Comparison of ENCODE assay signal across 11 mouse cellular contexts in the genomic region with DNA sequence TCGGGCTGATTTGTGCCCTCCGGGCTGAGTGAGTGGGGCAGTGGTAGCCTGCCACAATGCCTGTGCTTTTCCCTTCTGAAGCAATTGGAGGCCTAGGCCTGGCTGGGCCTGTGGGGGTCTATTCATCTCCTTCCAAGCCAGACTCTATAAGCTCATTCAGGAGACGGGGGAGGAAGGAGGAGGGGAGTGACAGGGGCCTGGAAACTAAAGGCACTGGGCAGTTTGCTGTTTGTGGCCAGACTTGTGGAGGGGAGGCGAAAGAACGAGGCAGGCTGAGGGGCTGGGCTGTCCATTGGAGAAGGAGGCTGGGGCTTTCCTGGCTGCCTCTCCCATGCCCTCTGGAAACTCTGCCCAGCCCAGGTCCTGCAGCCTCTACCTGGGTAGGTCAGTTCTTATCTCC.
DNase-seq lines count a peak whose midpoint lies in the region; ATAC-seq and TF ChIP-seq lines count a peak whose summit lies in the region.
"Had no signal": no experiment of that assay in that cellular context is flagged by ENCODE, and none has a peak within 500 bp of the region (broad histone marks: within the 10 kb centered on the region; RNA-seq: fewer than 3 reads in every experiment).

No protein-coding gene starts in this region.

- no peak for DNase-seq in gastrocnemius, adult 2 months
- no peak for DNase-seq in gastrocnemius, postnatal 10 days
- peak; percentile 13 for DNase-seq in embryonic facial prominence, embryonic 11.5 days (ENCODE audit: low spot score)
- peak; percentile 85 for DNase-seq in midbrain, postnatal 0 days (ENCODE audit: low spot score)
- no peak for DNase-seq in adrenal gland, postnatal 36 days
- no peak for DNase-seq in cerebellum, adult 18-20 months
- DNase-seq: adrenal gland, adult 2 months; cerebellum, adult 8-10 months; kidney, adult 8-10 months had no signal

- no peaks in the 10 kb centered on the region for H3K27me3 ChIP-seq in embryonic facial prominence, embryonic 11.5 days (ENCODE audit: control insufficient read depth, insufficient read depth, low read length)
- 0 out of 2 replicates have a peak, but pooled peaks cover 2% of the 10 kb centered on the region for H3K27me3 ChIP-seq in hindbrain, embryonic 13.5 days
- no peaks in the 10 kb centered on the region for H3K27me3 ChIP-seq in midbrain, postnatal 0 days (ENCODE audit: insufficient read depth, low read length)

- intact Hi-C loops in gastrocnemius, adult 2 months (cut with DNase I) = no loop called here

- H3K4me1 ChIP-seq in embryonic facial prominence, embryonic 11.5 days (ENCODE audit: control insufficient read depth, insufficient read depth, low read length) = no peaks in the 10 kb centered on the region
- peaks cover 26% of the 10 kb centered on the region for H3K4me1 ChIP-seq in hindbrain, embryonic 13.5 days (replicated peaks)
- no peaks in the 10 kb centered on the region; the same call in 1 of the 2 replicates for H3K4me1 ChIP-seq in midbrain, postnatal 0 days (ENCODE audit: insufficient read depth, low read length)

- H3K4me2 ChIP-seq in embryonic facial prominence, embryonic 11.5 days (ENCODE audit: low read depth, low read length) = no peak overlapping the region
- H3K4me2 ChIP-seq in hindbrain, embryonic 13.5 days = no peak overlapping the region
- no peak overlapping the region for H3K4me2 ChIP-seq in midbrain, postnatal 0 days (ENCODE audit: low read depth, low read length, poor library complexity, severe bottlenecking)

- peak overlapping the region; percentile 35; the same call in 1 of the 2 replicates for H3K27ac ChIP-seq in gastrocnemius, adult 2 months
- no peak overlapping the region for H3K27ac ChIP-seq in embryonic facial prominence, embryonic 11.5 days (replicated peaks; ENCODE audit: low read depth, low read length)
- peak overlapping the region; percentile 65 for H3K27ac ChIP-seq in hindbrain, embryonic 13.5 days
- peak overlapping the region; percentile 67 for H3K27ac ChIP-seq in midbrain, postnatal 0 days (ENCODE audit: low read depth, low read length)

- WGBS in embryonic facial prominence, embryonic 11.5 days = 34% methylated on average over 5 of the region's 5 CpGs
- WGBS in hindbrain, embryonic 13.5 days = 22% methylated on average over 5 of the region's 5 CpGs
- WGBS in midbrain, postnatal 0 days = 19% methylated on average over 5 of the region's 5 CpGs

- 0 out of 2 replicates have a peak, but pooled peaks have one; percentile 53 for ATAC-seq in embryonic facial prominence, embryonic 11.5 days (replicated peaks; ENCODE audit: insufficient number of reproducible peaks, low FRiP score, low TSS enrichment, low read depth)
- ATAC-seq in hindbrain, embryonic 13.5 days (ENCODE audit: low FRiP score) = peak; percentile 52
- peak; percentile 82 for ATAC-seq in midbrain, postnatal 0 days (ENCODE audit: low FRiP score)
- ATAC-seq in erythroblast, adult 5-6 weeks (replicated peaks; ENCODE audit: low FRiP score, poor library complexity, severe bottlenecking) = no peak

- no peaks in the 10 kb centered on the region for H3K9me3 ChIP-seq in embryonic facial prominence, embryonic 11.5 days (replicated peaks; ENCODE audit: control insufficient read depth, low read length)
- no peaks in the 10 kb centered on the region for H3K9me3 ChIP-seq in hindbrain, embryonic 13.5 days
- no peaks in the 10 kb centered on the region for H3K9me3 ChIP-seq in midbrain, postnatal 0 days (ENCODE audit: low read length)

- H3K9ac ChIP-seq in embryonic facial prominence, embryonic 11.5 days (replicated peaks; ENCODE audit: low read length) = no peak overlapping the region
- no peak overlapping the region for H3K9ac ChIP-seq in hindbrain, embryonic 13.5 days
- no peak overlapping the region for H3K9ac ChIP-seq in midbrain, postnatal 0 days (replicated peaks; ENCODE audit: low read length, poor library complexity, severe bottlenecking)

- H3K4me3 ChIP-seq in gastrocnemius, adult 2 months = no peak overlapping the region
- no peak overlapping the region for H3K4me3 ChIP-seq in embryonic facial prominence, embryonic 11.5 days (ENCODE audit: low read depth, low read length)
- H3K4me3 ChIP-seq in hindbrain, embryonic 13.5 days = no peak overlapping the region
- no peak overlapping the region for H3K4me3 ChIP-seq in midbrain, postnatal 0 days (ENCODE audit: low read depth, low read length)

- TF ChIP-seq CTCF in gastrocnemius, adult 2 months (IDR thresholded peaks at IDR 0.05) = no peak
- no peak for TF ChIP-seq CTCF in midbrain, postnatal 0 days (IDR thresholded peaks at IDR 0.05)

- no peaks in the 10 kb centered on the region for H3K36me3 ChIP-seq in embryonic facial prominence, embryonic 11.5 days (replicated peaks; ENCODE audit: control insufficient read depth, insufficient read depth, low read depth, low read length)
- H3K36me3 ChIP-seq in hindbrain, embryonic 13.5 days = no peaks in the 10 kb centered on the region; the same call in 1 of the 2 replicates
- 0 out of 2 replicates have a peak, but pooled peaks cover 4% of the 10 kb centered on the region for H3K36me3 ChIP-seq in midbrain, postnatal 0 days (ENCODE audit: insufficient read depth, low read length)

Comparison
In these comparisons a context has a peak if more than half of its experiments do, and no peak if none do; other contexts are left out.
1. DNase-seq: peak in embryonic facial prominence, embryonic 11.5 days (single experiment) and midbrain, postnatal 0 days (single experiment); none in gastrocnemius, adult 2 months (single experiment), gastrocnemius, postnatal 10 days (single experiment), adrenal gland, postnatal 36 days (0 of 2) and cerebellum, adult 18-20 months (0 of 2).